Mouse (Mus musculus) lung, embryonic 16.5 days (tissue): Measurements from ENCODE around the gene Slc35d2. TPM values are rescaled to one million over a fixed set of nuclear protein-coding genes. Genes with fewer than 3 reads are reported as not detected.

Experiments used
- ATAC-seq: fragments of 200-750 bp; cut with Nextera tagmentation; 2 replicates; pipeline ENCODE4 v1.8.0; 2017; ENCODE audit warnings: low read depth, mild to moderate bottlenecking, moderate library complexity
- H3K27ac ChIP-seq: fragments of 300-500 bp; sonication (generic); 2 replicates; pipeline ENCODE4 v1.5.1; 2014; ENCODE audit warnings: mild to moderate bottlenecking, control low read depth, low read length
- H3K27me3 ChIP-seq: fragments of 300-500 bp; sonication (generic); 2 replicates; pipeline ENCODE4 v1.6.1; 2014; ENCODE audit warnings: low read depth, low read length, mixed read lengths; ENCODE audit not compliant: control insufficient read depth, insufficient read depth
- H3K36me3 ChIP-seq: fragments of 300-500 bp; sonication (generic); 2 replicates; pipeline ENCODE4 v1.6.1; 2014; ENCODE audit warnings: low read length; ENCODE audit not compliant: control insufficient read depth, insufficient read depth
- H3K4me1 ChIP-seq: fragments of 300-500 bp; sonication (generic); replicated peaks from 2 replicates; pipeline ENCODE4 v1.6.1; 2014; ENCODE audit warnings: low read length, mixed read lengths; ENCODE audit not compliant: control insufficient read depth, insufficient read depth
- H3K4me2 ChIP-seq: fragments of 300-500 bp; sonication (generic); 2 replicates; pipeline ENCODE4 v1.6.1; 2014; ENCODE audit warnings: low read depth, low read length, control low read depth
- H3K4me3 ChIP-seq: fragments of 300-500 bp; sonication (generic); 2 replicates; pipeline ENCODE4 v1.5.1; 2014; ENCODE audit warnings: mild to moderate bottlenecking, low read length, control low read depth
- H3K9ac ChIP-seq: fragments of 300-500 bp; sonication (generic); 2 replicates; pipeline ENCODE4 v1.6.1; 2014; ENCODE audit warnings: low read length, control low read depth
- H3K9me3 ChIP-seq: fragments of 300-500 bp; sonication (generic); 2 replicates; pipeline ENCODE4 v1.6.1; 2016; ENCODE audit warnings: low read length; ENCODE audit not compliant: control insufficient read depth
- WGBS: fragments of 180-500 bp; shearing (Covaris S2); extraction: QIAGEN DNeasy Blood & Tissue Kit; methylation state at CpG from one replicate; pipeline ENCODE4 v1.1.7; 2014; 5-methylcytosine and 5-hydroxymethylcytosine counted together
- polyA plus RNA-seq: library from polyadenylated mRNA; unstranded; fragments of >200 nt; fragmentation: Nextera tagmentation; extraction: Ambion mirVana; gene quantifications from 2 replicates; pipeline ENCODE4 v1.2.1, GENCODE M21; 2015

Gene Slc35d2
- polyA plus RNA-seq, 1 experiment from 2014 or later, result 5.1 TPM

- H3K4me3 ChIP-seq, result no peak overlapping the region
These were observed 30.2 kb downstream of the Slc35d2 start for GRCm38 (mm10) chr13:64098992-64099391.

GRCm38 (mm10) chr13:64093341-64093740 is 35.8 kb downstream of the Slc35d2 start:
- Histone ChIP-seq H3K27ac (no peak overlapping the region), H3K9ac (no peak overlapping the region), H3K4me1 (peaks cover 14% of the 10 kb centered on the region), H3K4me3 (no peak overlapping the region), H3K36me3 (no peaks in the 10 kb centered on the region), H3K27me3 (no peaks in the 10 kb centered on the region), H3K4me2 (no peak overlapping the region), H3K9me3 (no peaks in the 10 kb centered on the region)
- WGBS, result 0% methylated on average over 1 of the region's 1 CpGs
- ATAC-seq, result 0 out of 2 replicates have a peak, but pooled peaks have one; percentile 57

More at GRCm38 (mm10) chr13:64098992-64099391, 30.2 kb downstream of the Slc35d2 start:
- Histone ChIP-seq H3K36me3 (no peaks in the 10 kb centered on the region), H3K9me3 (no peaks in the 10 kb centered on the region), H3K4me2 (no peak overlapping the region), H3K9ac (no peak overlapping the region), H3K4me1 (no peaks in the 10 kb centered on the region), H3K27me3 (no peaks in the 10 kb centered on the region), H3K27ac (no peak overlapping the region)
- 75% methylated on average over 9 of the region's 9 CpGs for WGBS
- no peak for ATAC-seq

GRCm38 (mm10) chr13:64092752-64093151 is 36.4 kb downstream of the Slc35d2 start:
- no peak overlapping the region for H3K27ac ChIP-seq
- peak; percentile 18; the same call in 1 of the 2 replicates for ATAC-seq
- WGBS, result 47% methylated on average over 6 of the region's 6 CpGs

GRCm38 (mm10) chr13:64092141-64092540 is 37.0 kb downstream of the Slc35d2 start:
- ATAC-seq, result no peak
- peaks cover 14% of the 10 kb centered on the region for H3K4me1 ChIP-seq
- H3K4me3 ChIP-seq, result no peak overlapping the region
- no peaks in the 10 kb centered on the region for H3K9me3 ChIP-seq
- H3K27me3 ChIP-seq, result no peaks in the 10 kb centered on the region
- no peak overlapping the region for H3K9ac ChIP-seq
- 72% methylated on average over 3 of the region's 3 CpGs for WGBS
- H3K27ac ChIP-seq, result no peak overlapping the region
- no peaks in the 10 kb centered on the region for H3K36me3 ChIP-seq
- no peak overlapping the region for H3K4me2 ChIP-seq

More at GRCm38 (mm10) chr13:64092752-64093151, 36.4 kb downstream of the Slc35d2 start:
- Histone ChIP-seq H3K4me2 (no peak overlapping the region), H3K9me3 (no peaks in the 10 kb centered on the region), H3K4me3 (no peak overlapping the region), H3K27me3 (no peaks in the 10 kb centered on the region), H3K36me3 (no peaks in the 10 kb centered on the region), H3K4me1 (peaks cover 14% of the 10 kb centered on the region), H3K9ac (no peak overlapping the region)

GRCm38 (mm10) chr13:64091006-64091405 is 38.2 kb downstream of the Slc35d2 start:
- Histone ChIP-seq H3K36me3 (no peaks in the 10 kb centered on the region), H3K27me3 (no peaks in the 10 kb centered on the region), H3K9ac (no peak overlapping the region), H3K9me3 (no peaks in the 10 kb centered on the region), H3K27ac (no peak overlapping the region), H3K4me2 (no peak overlapping the region), H3K4me3 (no peak overlapping the region), H3K4me1 (peaks cover 14% of the 10 kb centered on the region)
- WGBS, result 73% methylated on average over 7 of the region's 7 CpGs
- ATAC-seq, result no peak

- no peaks in the 10 kb centered on the region for H3K36me3 ChIP-seq
- no peaks in the 10 kb centered on the region for H3K27me3 ChIP-seq
- H3K4me1 ChIP-seq, result peaks cover 14% of the 10 kb centered on the region
- H3K27ac ChIP-seq, result no peak overlapping the region
- no peak overlapping the region for H3K9ac ChIP-seq
- peak; percentile 81 for ATAC-seq
- H3K4me2 ChIP-seq, result no peak overlapping the region
- WGBS, result 58% methylated on average over 5 of the region's 5 CpGs
- H3K9me3 ChIP-seq, result no peaks in the 10 kb centered on the region
- no peak overlapping the region for H3K4me3 ChIP-seq
These were observed 38.9 kb downstream of the Slc35d2 start for GRCm38 (mm10) chr13:64090278-64090677.

- no peak within 1 kb of the TSS for H3K27ac ChIP-seq
- H3K4me1 ChIP-seq, result peaks cover 14% of the 10 kb centered on the region
- H3K4me3 ChIP-seq, result no peak within 1 kb of the TSS
- H3K9me3 ChIP-seq, result no peaks in the 10 kb centered on the region
- H3K4me2 ChIP-seq, result no peak within 1 kb of the TSS
- no peaks in the 10 kb centered on the region for H3K36me3 ChIP-seq
- no peak for ATAC-seq
- no peaks in the 10 kb centered on the region for H3K27me3 ChIP-seq
- WGBS, result 74% methylated on average over 4 of the region's 4 CpGs
- H3K9ac ChIP-seq, result no peak within 1 kb of the TSS
These were observed 40.0 kb downstream of the Slc35d2 start, which contains the start of gene Hsd17b3 for GRCm38 (mm10) chr13:64089130-64089529. Gene Hsd17b3 (minus strand): TSS chr13:64089230.

- ATAC-seq, result no peak
- Histone ChIP-seq H3K4me1 (peaks cover 8% of the 10 kb centered on the region), H3K4me2 (no peak overlapping the region), H3K9me3 (no peaks in the 10 kb centered on the region), H3K4me3 (no peak overlapping the region), H3K9ac (no peak overlapping the region), H3K27ac (no peak overlapping the region), H3K27me3 (no peaks in the 10 kb centered on the region), H3K36me3 (no peaks in the 10 kb centered on the region)
- 50% methylated on average over 7 of the region's 7 CpGs for WGBS
These were observed 41.1 kb downstream of the Slc35d2 start for GRCm38 (mm10) chr13:64088057-64088456.

- no peak overlapping the region for H3K4me3 ChIP-seq
- no peak overlapping the region for H3K9ac ChIP-seq
- peaks cover 6% of the 10 kb centered on the region for H3K4me1 ChIP-seq
- ATAC-seq, result no peak
- H3K4me2 ChIP-seq, result no peak overlapping the region
- no peak overlapping the region for H3K27ac ChIP-seq
- no peaks in the 10 kb centered on the region for H3K27me3 ChIP-seq
- H3K36me3 ChIP-seq, result no peaks in the 10 kb centered on the region
- H3K9me3 ChIP-seq, result no peaks in the 10 kb centered on the region
- WGBS, result 87% methylated on average over 5 of the region's 5 CpGs
These were observed 43.1 kb downstream of the Slc35d2 start for GRCm38 (mm10) chr13:64086036-64086435.

- no peak for ATAC-seq
- peaks cover 5% of the 10 kb centered on the region for H3K4me1 ChIP-seq
- no peaks in the 10 kb centered on the region for H3K9me3 ChIP-seq
- no peak overlapping the region for H3K4me2 ChIP-seq
- no peak overlapping the region for H3K27ac ChIP-seq
- H3K36me3 ChIP-seq, result no peaks in the 10 kb centered on the region
- no peak overlapping the region for H3K4me3 ChIP-seq
- no peaks in the 10 kb centered on the region for H3K27me3 ChIP-seq
- H3K9ac ChIP-seq, result no peak overlapping the region
- WGBS, result 66% methylated on average over 3 of the region's 3 CpGs
These were observed 45.8 kb downstream of the Slc35d2 start for GRCm38 (mm10) chr13:64083331-64083730.
